Mouse (Mus musculus): Measurements from ENCODE around the gene Vstm4. TPM values are rescaled to one million over a fixed set of nuclear protein-coding genes. Genes with fewer than 3 reads are reported as not detected.

The Vstm4 gene
- polyA plus RNA-seq, 2 experiments, result 14.8 to 25.0 TPM

GRCm38 (mm10) chr14:32894341-32894853 is 37.8 kb downstream of the Vstm4 start:
- Histone ChIP-seq H3K27me3 (ENCODE audit: control insufficient read depth, insufficient read depth, low read length) (no peaks in the 10 kb centered on the region), H3K9me3 (ENCODE audit: control insufficient read depth, low read length) (no peaks in the 10 kb centered on the region), H3K27ac (replicated peaks; ENCODE audit: low read depth, low read length) (no peak overlapping the region), H3K4me2 (replicated peaks; ENCODE audit: low read depth, low read length, severe bottlenecking) (no peak overlapping the region), H3K36me3 (ENCODE audit: control insufficient read depth, insufficient read depth, low read length) (no peaks in the 10 kb centered on the region; the same call in 1 of the 2 replicates), H3K4me1 (ENCODE audit: control insufficient read depth, insufficient read depth, low read length) (peaks cover 1% of the 10 kb centered on the region), H3K4me3 (replicated peaks; ENCODE audit: low read length) (no peak overlapping the region), H3K9ac (ENCODE audit: low read depth, low read length, severe bottlenecking) (no peak overlapping the region)
- WGBS, result 80% methylated on average over 4 of the region's 4 CpGs
- DNase-seq (ENCODE audit: low spot score) (peak; percentile 56), ATAC-seq (ENCODE audit: low FRiP score, low read depth) (peak; percentile 60)
- no peak for TF ChIP-seq POLR2A (IDR thresholded peaks at IDR 0.05; ENCODE audit: borderline replicate concordance, extremely low read depth, insufficient read depth, insufficient read length)

DNA sequence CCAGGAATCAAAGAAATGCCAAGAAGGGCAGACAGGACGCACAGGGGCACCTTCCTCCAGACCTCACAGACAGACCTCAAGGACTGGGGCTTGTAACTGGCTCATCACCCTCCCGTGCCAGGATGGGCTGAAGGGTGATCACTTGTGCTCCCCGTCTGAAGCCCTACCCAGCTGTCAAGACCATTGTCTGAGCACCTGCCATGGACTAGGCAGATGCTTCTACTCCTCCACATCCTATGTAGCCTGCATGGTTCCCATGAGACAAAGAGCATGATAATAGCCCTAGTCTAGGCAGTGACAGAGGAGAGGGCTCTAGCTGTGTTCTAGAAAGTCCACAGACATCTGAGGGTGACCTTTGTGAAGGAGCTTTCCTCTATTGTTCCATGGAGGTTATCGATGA is 38.3 kb downstream of the Vstm4 start:
- Histone ChIP-seq H3K4me3 (replicated peaks; ENCODE audit: low read length) (no peak overlapping the region), H3K27ac (replicated peaks; ENCODE audit: low read depth, low read length) (no peak overlapping the region), H3K4me1 (ENCODE audit: control insufficient read depth, insufficient read depth, low read length) (no peaks in the 10 kb centered on the region), H3K9me3 (ENCODE audit: control insufficient read depth, low read length) (no peaks in the 10 kb centered on the region), H3K4me2 (replicated peaks; ENCODE audit: low read depth, low read length, severe bottlenecking) (no peak overlapping the region), H3K9ac (ENCODE audit: low read depth, low read length, severe bottlenecking) (no peak overlapping the region), H3K36me3 (ENCODE audit: control insufficient read depth, insufficient read depth, low read length) (no peaks in the 10 kb centered on the region; the same call in 1 of the 2 replicates), H3K27me3 (ENCODE audit: control insufficient read depth, insufficient read depth, low read length) (no peaks in the 10 kb centered on the region)
- peak; percentile 70 for ATAC-seq (ENCODE audit: low FRiP score, low read depth)
- DNase-seq (ENCODE audit: low spot score), result no peak
- WGBS, result 89% methylated on average over 4 of the region's 4 CpGs
- no peak for TF ChIP-seq POLR2A (IDR thresholded peaks at IDR 0.05; ENCODE audit: borderline replicate concordance, extremely low read depth, insufficient read depth, insufficient read length)

- DNase-seq (ENCODE audit: low spot score), result peak; percentile 41
- H3K27me3 ChIP-seq (ENCODE audit: control insufficient read depth, insufficient read depth, low read length), result no peaks in the 10 kb centered on the region
These were observed 40.3 kb downstream of the Vstm4 start for GRCm38 (mm10) chr14:32896896-32897295.

DNA sequence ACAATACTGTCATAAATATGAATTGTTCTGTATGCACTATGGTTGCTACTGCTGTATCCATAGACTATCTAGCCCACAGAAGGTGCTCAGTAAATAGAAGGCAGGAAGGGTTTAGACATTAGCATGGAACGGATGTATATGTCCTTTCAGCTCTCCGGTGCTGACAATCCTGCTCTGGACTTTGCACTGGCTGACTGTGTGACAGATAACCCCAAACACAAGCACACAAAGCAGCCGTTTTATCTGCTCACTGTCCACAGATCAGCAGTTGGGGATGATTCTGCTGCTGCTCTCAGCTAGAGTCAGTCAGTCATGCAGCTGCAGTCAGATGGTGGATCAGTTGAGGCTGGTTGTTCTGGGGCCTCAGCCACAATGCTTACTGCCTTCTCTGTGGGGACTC is 46.6 kb downstream of the Vstm4 start:
- DNase-seq (ENCODE audit: low spot score) (no peak), ATAC-seq (ENCODE audit: low FRiP score, low read depth) (no peak)
- no peak overlapping the region for H3K9ac ChIP-seq (ENCODE audit: low read depth, low read length, severe bottlenecking)
- H3K27me3 ChIP-seq (ENCODE audit: control insufficient read depth, insufficient read depth, low read length), result no peaks in the 10 kb centered on the region
- H3K36me3 ChIP-seq (ENCODE audit: control insufficient read depth, insufficient read depth, low read length), result no peaks in the 10 kb centered on the region
- H3K4me1 ChIP-seq (ENCODE audit: control insufficient read depth, insufficient read depth, low read length), result no peaks in the 10 kb centered on the region
- no peak overlapping the region for H3K4me2 ChIP-seq (replicated peaks; ENCODE audit: low read depth, low read length, severe bottlenecking)
- TF ChIP-seq POLR2A (IDR thresholded peaks at IDR 0.05; ENCODE audit: borderline replicate concordance, extremely low read depth, insufficient read depth, insufficient read length), result no peak
- no peaks in the 10 kb centered on the region for H3K9me3 ChIP-seq (ENCODE audit: control insufficient read depth, low read length)
- H3K4me3 ChIP-seq (replicated peaks; ENCODE audit: low read length), result no peak overlapping the region
- no peak overlapping the region for H3K27ac ChIP-seq (replicated peaks; ENCODE audit: low read depth, low read length)
- 89% methylated on average over 3 of the region's 3 CpGs for WGBS

More at GRCm38 (mm10) chr14:32896896-32897295, 40.3 kb downstream of the Vstm4 start:
- ATAC-seq (ENCODE audit: low FRiP score, low read depth), result no peak
- no peaks in the 10 kb centered on the region; the same call in 1 of the 2 replicates for H3K36me3 ChIP-seq (ENCODE audit: control insufficient read depth, insufficient read depth, low read length)
- H3K9me3 ChIP-seq (ENCODE audit: control insufficient read depth, low read length), result no peaks in the 10 kb centered on the region
- 79% methylated on average over 2 of the region's 2 CpGs for WGBS
- H3K4me1 ChIP-seq (ENCODE audit: control insufficient read depth, insufficient read depth, low read length), result no peaks in the 10 kb centered on the region
- no peak for TF ChIP-seq POLR2A (IDR thresholded peaks at IDR 0.05; ENCODE audit: borderline replicate concordance, extremely low read depth, insufficient read depth, insufficient read length)
- H3K4me3 ChIP-seq (replicated peaks; ENCODE audit: low read length), result no peak overlapping the region
- no peak overlapping the region for H3K27ac ChIP-seq (replicated peaks; ENCODE audit: low read depth, low read length)
- H3K4me2 ChIP-seq (replicated peaks; ENCODE audit: low read depth, low read length, severe bottlenecking), result no peak overlapping the region
- no peak overlapping the region for H3K9ac ChIP-seq (ENCODE audit: low read depth, low read length, severe bottlenecking)

- Histone ChIP-seq H3K36me3 (ENCODE audit: control insufficient read depth, insufficient read depth, low read length) (no peaks in the 10 kb centered on the region), H3K27ac (replicated peaks; ENCODE audit: low read depth, low read length) (no peak overlapping the region), H3K9ac (ENCODE audit: low read depth, low read length, severe bottlenecking) (no peak overlapping the region), H3K4me3 (replicated peaks; ENCODE audit: low read length) (no peak overlapping the region), H3K4me1 (ENCODE audit: control insufficient read depth, insufficient read depth, low read length) (no peaks in the 10 kb centered on the region), H3K4me2 (replicated peaks; ENCODE audit: low read depth, low read length, severe bottlenecking) (no peak overlapping the region), H3K9me3 (ENCODE audit: control insufficient read depth, low read length) (no peaks in the 10 kb centered on the region), H3K27me3 (ENCODE audit: control insufficient read depth, insufficient read depth, low read length) (no peaks in the 10 kb centered on the region)
- ATAC-seq (ENCODE audit: low FRiP score, low read depth), result no peak
- no peak for TF ChIP-seq POLR2A (IDR thresholded peaks at IDR 0.05; ENCODE audit: borderline replicate concordance, extremely low read depth, insufficient read depth, insufficient read length)
- WGBS, result 87% methylated on average over 3 of the region's 3 CpGs
- no peak for DNase-seq (ENCODE audit: low spot score)
These were observed 50.0 kb downstream of the Vstm4 start for GRCm38 (mm10) chr14:32906545-32906944.
